Mouse (Mus musculus): ENCODE results near the gene Cep170b. TPM values are rescaled to one million over a fixed set of nuclear protein-coding genes. Genes with fewer than 3 reads are reported as not detected.

The Cep170b gene
- polyA plus RNA-seq, 2 experiments: 1.9 to 3.4 TPM

DNA sequence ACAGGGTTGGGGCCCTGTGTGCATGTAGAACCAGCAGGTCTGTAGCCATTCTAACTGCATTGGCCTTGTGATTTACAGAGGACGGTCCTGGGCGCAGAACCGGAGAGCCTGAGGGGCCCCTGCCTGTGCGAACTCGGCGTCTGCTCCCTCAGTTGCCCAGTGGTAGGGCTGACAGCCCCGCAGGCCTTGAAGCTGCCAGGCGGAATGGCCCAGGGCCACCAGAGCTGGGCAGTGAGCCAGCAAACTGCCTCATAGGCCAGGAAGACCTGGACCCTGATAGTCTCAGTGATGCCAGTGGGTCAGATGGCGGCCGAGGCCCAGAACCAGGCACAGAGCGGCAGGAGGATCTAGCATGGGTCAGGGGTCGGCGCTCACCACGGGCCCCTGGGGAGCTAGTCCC is 17.5 kb downstream of the Cep170b start:
- DNase-seq (ENCODE audit: low read depth in 3 of 3, low spot score in 3 of 3): no peak
- no peaks in the 10 kb centered on the region for H3K36me3 ChIP-seq (replicated peaks; ENCODE audit: control insufficient read depth, insufficient read depth, low read depth)
- WGBS (ENCODE audit: insufficient replicate concordance): 82% methylated on average over 14 of the region's 14 CpGs
- no peaks in the 10 kb centered on the region for H3K27me3 ChIP-seq (ENCODE audit: control insufficient read depth, insufficient read depth, low read length)
- TF ChIP-seq CTCF (IDR thresholded peaks at IDR 0.05; ENCODE audit: low read depth): no peak
- no peak for TF ChIP-seq EP300 (IDR thresholded peaks at IDR 0.05; ENCODE audit: low read depth)
- H3K9ac ChIP-seq (replicated peaks): no peak overlapping the region
- no peak for ATAC-seq (ENCODE audit: insufficient read depth)
- H3K4me2 ChIP-seq (ENCODE audit: low read depth): no peak overlapping the region
- H3K9me3 ChIP-seq (ENCODE audit: control insufficient read depth, low read length): no peaks in the 10 kb centered on the region
- H3K4me1 ChIP-seq (replicated peaks; ENCODE audit: control insufficient read depth in 2 of 2, insufficient read depth in 2 of 2, low read length in 1 of 2): no peaks in the 10 kb centered on the region
- H3K4me3 ChIP-seq (ENCODE audit: insufficient read depth in 1 of 2, low read depth in 2 of 2, low read length in 2 of 2): no peak overlapping the region
- H3K27ac ChIP-seq: no peak overlapping the region

DNA sequence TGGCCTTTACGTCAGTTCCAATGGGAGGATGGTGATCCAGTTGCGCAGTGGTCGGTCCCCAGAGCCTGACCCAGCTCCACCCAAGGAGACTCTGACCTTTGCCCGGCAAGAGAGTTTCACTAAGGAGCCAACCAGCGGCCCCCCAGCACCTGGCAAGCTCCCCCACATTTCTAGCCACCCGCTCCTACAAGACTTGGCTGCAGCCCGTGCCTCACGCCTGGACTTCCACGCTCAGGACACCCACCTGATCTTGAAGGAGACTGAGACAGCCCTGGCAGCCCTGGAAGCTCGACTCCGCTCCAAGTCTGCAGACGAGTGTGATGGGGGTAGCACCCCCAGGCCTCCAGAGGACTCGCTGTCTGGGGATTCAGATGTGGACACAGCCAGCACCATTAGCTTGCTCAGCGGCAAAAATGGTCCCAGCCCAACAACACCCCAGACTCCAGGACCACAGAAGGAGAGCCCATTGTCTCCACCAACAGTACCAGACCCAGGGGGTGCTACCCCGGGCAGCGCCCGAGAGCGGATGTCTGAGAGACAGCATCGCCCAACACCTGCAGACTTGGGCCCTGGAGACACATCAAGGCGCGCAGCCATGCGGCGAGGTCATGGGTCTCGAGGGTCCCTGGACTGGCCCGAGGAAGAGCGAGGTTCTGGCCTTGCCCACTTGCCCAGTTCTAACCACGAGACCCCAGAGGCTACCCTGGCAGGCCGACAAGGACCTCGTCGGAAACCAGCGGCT is 18.2 kb downstream of the Cep170b start:
- Histone ChIP-seq H3K36me3 (replicated peaks; ENCODE audit: control insufficient read depth, insufficient read depth, low read depth) (no peaks in the 10 kb centered on the region), H3K27ac (no peak overlapping the region), H3K27me3 (ENCODE audit: control insufficient read depth, insufficient read depth, low read length) (no peaks in the 10 kb centered on the region), H3K9ac (replicated peaks) (no peak overlapping the region), H3K4me3 (ENCODE audit: insufficient read depth in 1 of 2, low read depth in 2 of 2, low read length in 2 of 2) (no peak overlapping the region), H3K9me3 (ENCODE audit: control insufficient read depth, low read length) (no peaks in the 10 kb centered on the region), H3K4me2 (ENCODE audit: low read depth) (no peak overlapping the region), H3K4me1 (replicated peaks; ENCODE audit: control insufficient read depth in 2 of 2, insufficient read depth in 2 of 2, low read length in 1 of 2) (no peaks in the 10 kb centered on the region)
- DNase-seq (ENCODE audit: low read depth in 3 of 3, low spot score in 3 of 3) (no peak), ATAC-seq (ENCODE audit: insufficient read depth) (no peak)
- 75% methylated on average over 31 of the region's 31 CpGs for WGBS (ENCODE audit: insufficient replicate concordance)
- TF ChIP-seq CTCF (IDR thresholded peaks at IDR 0.05; ENCODE audit: low read depth) (no peak), EP300 (IDR thresholded peaks at IDR 0.05; ENCODE audit: low read depth) (no peak)

DNA sequence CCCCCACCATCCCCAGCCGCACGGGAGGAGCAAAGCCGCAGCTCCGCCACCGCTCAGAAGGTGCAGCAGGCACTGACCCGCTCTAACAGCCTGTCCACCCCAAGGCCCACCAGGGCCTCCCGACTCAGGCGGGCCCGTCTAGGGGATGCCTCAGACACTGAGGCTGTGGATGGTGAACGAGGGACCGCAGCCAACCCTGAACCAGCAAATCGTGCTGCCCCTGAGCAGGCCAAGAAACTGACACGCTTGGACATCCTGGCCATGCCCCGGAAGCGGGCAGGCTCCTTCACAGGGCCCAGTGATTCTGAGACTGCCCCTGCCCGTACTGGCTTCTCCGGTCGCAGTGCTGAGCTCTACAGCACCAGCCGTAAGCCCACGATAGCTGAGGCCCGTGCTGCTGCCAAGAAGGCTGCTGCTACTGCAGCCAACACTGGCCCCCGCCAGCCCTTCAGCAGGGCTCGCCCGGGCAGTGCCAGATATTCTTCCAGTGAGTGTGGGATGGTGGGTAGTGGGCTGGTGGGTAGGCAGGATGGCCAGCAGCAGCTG is 18.8 kb downstream of the Cep170b start:
- no peaks in the 10 kb centered on the region for H3K4me1 ChIP-seq (replicated peaks; ENCODE audit: control insufficient read depth in 2 of 2, insufficient read depth in 2 of 2, low read length in 1 of 2)
- TF ChIP-seq EP300 (IDR thresholded peaks at IDR 0.05; ENCODE audit: low read depth): no peak
- TF ChIP-seq CTCF (IDR thresholded peaks at IDR 0.05; ENCODE audit: low read depth): no peak
- no peaks in the 10 kb centered on the region for H3K9me3 ChIP-seq (ENCODE audit: control insufficient read depth, low read length)
- H3K36me3 ChIP-seq (replicated peaks; ENCODE audit: control insufficient read depth, insufficient read depth, low read depth): no peaks in the 10 kb centered on the region
- no peak overlapping the region for H3K4me2 ChIP-seq (ENCODE audit: low read depth)
- no peaks in the 10 kb centered on the region for H3K27me3 ChIP-seq (ENCODE audit: control insufficient read depth, insufficient read depth, low read length)
- DNase-seq (ENCODE audit: low read depth in 3 of 3, low spot score in 3 of 3) (no peak), ATAC-seq (ENCODE audit: insufficient read depth) (no peak)
- H3K27ac ChIP-seq: no peak overlapping the region
- 78% methylated on average over 24 of the region's 24 CpGs for WGBS (ENCODE audit: insufficient replicate concordance)
- no peak overlapping the region for H3K9ac ChIP-seq (replicated peaks)
- H3K4me3 ChIP-seq (ENCODE audit: insufficient read depth in 1 of 2, low read depth in 2 of 2, low read length in 2 of 2): no peak overlapping the region

DNA sequence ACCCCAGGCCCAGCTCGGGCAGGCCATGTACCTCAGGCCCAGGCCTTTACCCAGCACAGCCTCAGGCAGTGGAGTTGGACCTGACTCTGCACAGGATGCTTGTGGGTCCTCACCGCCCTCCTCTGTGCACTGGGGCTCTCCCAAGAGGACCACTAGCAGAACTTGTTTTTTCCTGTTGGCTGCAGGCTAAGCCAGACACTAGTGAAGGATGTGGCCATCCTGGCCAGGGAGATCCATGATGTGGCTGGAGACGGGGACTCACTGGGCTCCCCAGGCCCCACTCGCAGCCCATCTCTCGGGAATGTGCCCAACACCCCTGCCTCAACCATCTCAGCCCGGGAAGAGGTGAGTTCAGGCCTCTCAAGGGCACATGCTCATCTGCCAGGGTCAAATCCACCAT is 22.5 kb downstream of the Cep170b start:
- Histone ChIP-seq H3K27me3 (ENCODE audit: control insufficient read depth, insufficient read depth, low read length) (no peaks in the 10 kb centered on the region), H3K9me3 (ENCODE audit: control insufficient read depth, low read length) (no peaks in the 10 kb centered on the region), H3K4me2 (ENCODE audit: low read depth) (no peak overlapping the region), H3K4me3 (ENCODE audit: insufficient read depth in 1 of 2, low read depth in 2 of 2, low read length in 2 of 2) (no peak overlapping the region), H3K27ac (no peak overlapping the region), H3K4me1 (replicated peaks; ENCODE audit: control insufficient read depth in 2 of 2, insufficient read depth in 2 of 2, low read length in 1 of 2) (no peaks in the 10 kb centered on the region), H3K9ac (replicated peaks) (no peak overlapping the region), H3K36me3 (replicated peaks; ENCODE audit: control insufficient read depth, insufficient read depth, low read depth) (no peaks in the 10 kb centered on the region)
- ATAC-seq (ENCODE audit: insufficient read depth) (no peak), DNase-seq (ENCODE audit: low read depth in 3 of 3, low spot score in 3 of 3) (no peak)
- no peak for TF ChIP-seq CTCF (IDR thresholded peaks at IDR 0.05; ENCODE audit: low read depth)
- no peak for TF ChIP-seq EP300 (IDR thresholded peaks at IDR 0.05; ENCODE audit: low read depth)
- WGBS (ENCODE audit: insufficient replicate concordance): 43% methylated on average over 6 of the region's 6 CpGs

DNA sequence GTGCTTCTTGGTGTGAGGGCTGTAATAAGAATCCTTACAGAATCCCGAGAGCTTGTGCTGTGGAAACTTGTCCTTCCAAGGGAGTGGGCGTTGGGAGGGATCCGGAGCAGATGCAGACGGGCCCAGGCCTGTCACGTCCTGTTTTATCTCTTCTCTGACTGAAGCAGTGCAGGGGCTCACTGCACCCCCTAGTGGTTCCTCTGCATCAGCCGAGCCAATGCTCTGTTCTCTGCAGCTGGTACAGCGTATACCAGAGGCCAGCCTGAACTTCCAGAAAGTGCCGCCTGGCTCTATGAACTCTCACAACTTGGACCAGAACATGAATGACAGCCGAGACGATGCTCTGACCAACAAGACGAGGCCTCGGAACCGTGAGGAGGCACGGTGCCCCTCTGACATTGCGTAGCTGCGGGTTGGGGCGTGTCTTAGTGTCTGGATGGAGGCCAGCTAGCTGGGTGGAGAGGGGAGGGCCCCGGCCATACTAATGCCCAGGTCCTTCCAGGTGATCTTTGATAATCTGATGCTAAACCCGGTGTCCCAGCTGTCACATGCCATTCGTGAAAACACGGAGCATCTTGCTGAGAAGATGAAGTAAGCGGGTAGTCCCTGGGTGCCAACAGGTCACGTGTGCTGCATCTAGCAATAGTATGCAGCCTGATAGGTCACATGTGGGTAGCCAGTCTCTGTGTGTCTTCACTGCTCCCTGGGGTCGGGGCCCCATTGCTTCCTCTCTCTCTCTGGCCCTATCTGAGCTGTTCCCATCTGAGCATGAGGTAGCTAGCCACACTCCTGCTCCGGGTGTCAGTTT is 23.1 kb downstream of the Cep170b start:
- no peak overlapping the region for H3K9ac ChIP-seq (replicated peaks)
- TF ChIP-seq CTCF (IDR thresholded peaks at IDR 0.05; ENCODE audit: low read depth) (peak; percentile 87), EP300 (IDR thresholded peaks at IDR 0.05; ENCODE audit: low read depth) (no peak)
- no peaks in the 10 kb centered on the region for H3K27me3 ChIP-seq (ENCODE audit: control insufficient read depth, insufficient read depth, low read length)
- no peaks in the 10 kb centered on the region for H3K4me1 ChIP-seq (replicated peaks; ENCODE audit: control insufficient read depth in 2 of 2, insufficient read depth in 2 of 2, low read length in 1 of 2)
- no peak overlapping the region for H3K4me2 ChIP-seq (ENCODE audit: low read depth)
- no peak overlapping the region for H3K4me3 ChIP-seq (ENCODE audit: insufficient read depth in 1 of 2, low read depth in 2 of 2, low read length in 2 of 2)
- ATAC-seq (ENCODE audit: insufficient read depth): peak; percentile 40
- 38% methylated on average over 25 of the region's 25 CpGs for WGBS (ENCODE audit: insufficient replicate concordance)
- H3K36me3 ChIP-seq (replicated peaks; ENCODE audit: control insufficient read depth, insufficient read depth, low read depth): no peaks in the 10 kb centered on the region
- no peak overlapping the region for H3K27ac ChIP-seq
- no peaks in the 10 kb centered on the region for H3K9me3 ChIP-seq (ENCODE audit: control insufficient read depth, low read length)
- peak in 2 of 3 experiments; percentile 20 to 30 for DNase-seq (ENCODE audit: low read depth in 3 of 3, low spot score in 3 of 3)

All from liver, embryonic 14.5 days (tissue).